Mouse (Mus musculus) E14TG2a.4 (cell line): ENCODE measurements around the gene Gm9903.

Source experiments
- CTCF ChIP-seq: conservative IDR thresholded peaks from 2 replicates; pipeline ENCODE4 v1.5.1; 2014; ENCODE audit warnings: low read length
- NANOG ChIP-seq: IDR thresholded peaks from 2 replicates; pipeline ENCODE4 v1.6.1; 2014; ENCODE audit warnings: borderline replicate concordance, low read length, mixed read lengths

DNA sequence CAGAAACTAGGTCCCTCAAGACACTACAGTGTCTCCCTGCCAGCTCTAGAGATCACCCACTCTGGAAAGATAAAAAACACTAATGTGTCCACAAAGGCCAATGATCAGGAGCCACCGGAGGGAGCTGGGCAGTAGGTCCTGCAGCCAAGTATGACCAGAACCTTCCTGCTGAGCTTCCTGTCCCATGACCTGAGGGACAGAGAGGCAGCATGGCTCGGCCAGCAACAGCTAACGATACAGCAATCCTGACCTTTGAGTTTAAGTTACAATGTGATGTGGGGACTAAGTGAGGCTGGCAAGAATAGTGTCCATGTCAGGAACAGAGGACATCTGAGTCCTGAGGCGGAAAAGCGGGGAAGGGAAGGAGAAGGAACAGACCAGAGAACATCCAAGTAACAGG is 24.4 kb upstream of the Gm9903 start:
- TF ChIP-seq NANOG (no peak), CTCF (no peak)
